Mouse (Mus musculus): Measurements from ENCODE around the gene Muc5b.

The Muc5b gene

GRCm38 (mm10) chr7:141902791-141903190 lies 63.9 kb downstream of the Muc5b start:
- no peak for DNase-seq (ENCODE audit: low spot score)

GRCm38 (mm10) chr7:141908591-141908990 lies 69.7 kb downstream of the Muc5b start:
- no peak for DNase-seq (ENCODE audit: low spot score)

- no peak for DNase-seq (ENCODE audit: low spot score)
Measured at GRCm38 (mm10) chr7:141911305-141911704, 72.4 kb downstream of the Muc5b start.

- DNase-seq (ENCODE audit: low spot score): no peak
Measured at GRCm38 (mm10) chr7:141918407-141918806, 79.5 kb downstream of the Muc5b start, which contains the start of gene Tollip. Gene Tollip (minus strand): TSS chr7:141918507.
